Mouse (Mus musculus): ENCODE data around the gene I830077J02Rik. TPM values are rescaled to one million over a fixed set of nuclear protein-coding genes. Genes with fewer than 3 reads are reported as not detected.

The I830077J02Rik gene
- total and polyA plus RNA-seq, 3 experiments: 2.8 to 9.4 TPM; not detected in 1

DNA sequence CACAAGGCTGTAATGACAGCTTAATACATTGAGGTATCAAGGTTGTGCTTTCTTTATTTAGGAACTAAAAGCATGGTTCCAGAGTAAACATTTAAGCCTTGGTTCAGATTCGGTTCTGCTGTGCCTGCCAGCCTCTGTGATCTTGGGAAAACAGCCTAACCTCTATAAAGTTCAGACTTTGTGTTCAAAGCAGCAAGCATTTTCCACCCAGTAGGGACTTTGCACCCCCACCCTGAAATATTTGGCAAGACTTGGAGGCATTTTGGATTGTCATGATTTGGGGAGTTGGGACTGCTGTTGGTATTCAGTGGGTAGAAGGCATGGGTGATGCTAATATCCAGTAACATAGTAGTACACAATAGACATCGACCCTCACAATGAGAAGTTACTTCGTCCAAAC is 43.5 kb downstream of the I830077J02Rik start:
- peaks cover 0 to 2% of the 10 kb centered on the region in 2 experiments; a peak in 1 of 4 replicates for H3K36me3 ChIP-seq (ENCODE audit: control insufficient read depth in 1 of 2, insufficient read depth in 2 of 2, low read length in 2 of 2)
- H3K4me3 ChIP-seq (ENCODE audit: control insufficient read depth in 1 of 2, insufficient read depth in 1 of 2, low read depth in 2 of 2, low read length in 2 of 2): no peak overlapping the region
- H3K9me3 ChIP-seq (replicated peaks; ENCODE audit: insufficient read depth, low read length): no peaks in the 10 kb centered on the region
- no peak overlapping the region for H3K9ac ChIP-seq (ENCODE audit: control insufficient read depth, low read depth, low read length, poor library complexity, severe bottlenecking)
- no peak overlapping the region for H3K27ac ChIP-seq (ENCODE audit: control insufficient read depth, low read depth, low read length)
- H3K4me1 ChIP-seq (ENCODE audit: control insufficient read depth in 1 of 2, insufficient read depth in 2 of 2, low read length in 2 of 2): peaks cover 5 to 14% of the 10 kb centered on the region in 2 experiments
- no peaks in the 10 kb centered on the region for H3K27me3 ChIP-seq (ENCODE audit: control insufficient read depth in 1 of 2, insufficient read depth in 2 of 2, low read length in 2 of 2)
- DNase-seq (ENCODE audit: low read depth, low spot score): no peak
- no peaks in the 10 kb centered on the region for H3K79me2 ChIP-seq (ENCODE audit: control insufficient read depth, insufficient read depth, low read length, poor library complexity)
- no peak for TF ChIP-seq ZKSCAN1 (IDR thresholded peaks at IDR 0.05; ENCODE audit: low read depth, low read length)
- no peak for TF ChIP-seq MXI1 (IDR thresholded peaks at IDR 0.05; ENCODE audit: low read depth, low read length)
- TF ChIP-seq E2F4 (IDR thresholded peaks at IDR 0.05; ENCODE audit: borderline replicate concordance, low read depth, low read length): no peak
- TF ChIP-seq MYB (IDR thresholded peaks at IDR 0.05; ENCODE audit: low read depth, low read length): no peak
- no peak for TF ChIP-seq ZNF384 (IDR thresholded peaks at IDR 0.05; ENCODE audit: low read depth, low read length)
- TF ChIP-seq SIN3A (IDR thresholded peaks at IDR 0.05; ENCODE audit: low read length): no peak
- TF ChIP-seq SMC3 (IDR thresholded peaks at IDR 0.05; ENCODE audit: low read depth, low read length): no peak
- no peak for TF ChIP-seq CHD1 (IDR thresholded peaks at IDR 0.05; ENCODE audit: low read depth, low read length)
- no peak for TF ChIP-seq RCOR1 (IDR thresholded peaks at IDR 0.05; ENCODE audit: low read depth, low read length)
- no peak for TF ChIP-seq HCFC1 (IDR thresholded peaks at IDR 0.05; ENCODE audit: low read depth, low read length)
- TF ChIP-seq POLR2AphosphoS5 (IDR thresholded peaks at IDR 0.05; ENCODE audit: borderline replicate concordance, low read depth, low read length): no peak
- no peak for TF ChIP-seq RAD21 (IDR thresholded peaks at IDR 0.05; ENCODE audit: low read depth, low read length)
- TF ChIP-seq ETS1 (IDR thresholded peaks at IDR 0.05; ENCODE audit: low read depth, low read length): no peak
- TF ChIP-seq NELFE (IDR thresholded peaks at IDR 0.05; ENCODE audit: low read depth, low read length): no peak
- no peak for TF ChIP-seq ZMIZ1 (IDR thresholded peaks at IDR 0.05; ENCODE audit: low read depth, low read length)
- no peak for TF ChIP-seq ELF1 (IDR thresholded peaks at IDR 0.05; ENCODE audit: low read depth, low read length)
- TF ChIP-seq UBTF (IDR thresholded peaks at IDR 0.05; ENCODE audit: borderline replicate concordance, insufficient read depth, low read depth, low read length): no peak
- no peak for TF ChIP-seq TAL1 (IDR thresholded peaks at IDR 0.05; ENCODE audit: low read length)
- no peak for TF ChIP-seq MYC (IDR thresholded peaks at IDR 0.05; ENCODE audit: low read depth, low read length)
- no peak for TF ChIP-seq JUND (IDR thresholded peaks at IDR 0.05; ENCODE audit: low read depth, low read length)

DNA sequence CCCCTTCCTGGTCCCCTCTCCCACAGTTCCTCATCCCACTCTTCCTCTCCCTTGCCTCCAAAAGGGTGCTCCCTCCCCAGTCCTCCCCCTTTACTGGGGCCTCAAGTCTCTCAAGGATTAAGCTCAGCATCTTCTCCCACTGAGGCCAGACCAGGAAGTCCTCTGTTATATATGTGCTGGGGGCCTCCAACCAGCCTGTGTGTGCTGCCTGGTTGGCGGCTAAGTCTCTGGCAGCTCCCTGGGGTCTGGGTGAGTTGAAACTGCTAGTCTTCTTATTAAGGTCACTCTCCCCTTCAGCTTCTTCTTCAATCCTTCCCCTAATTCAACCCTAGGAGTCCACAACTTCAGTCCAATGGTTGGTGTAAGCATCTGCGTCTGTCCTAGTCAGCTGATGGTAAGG is 49.4 kb downstream of the I830077J02Rik start:
- peaks cover 0 to 2% of the 10 kb centered on the region in 2 experiments; a peak in 2 of 4 replicates for H3K36me3 ChIP-seq (ENCODE audit: control insufficient read depth in 1 of 2, insufficient read depth in 2 of 2, low read length in 2 of 2)
- H3K4me3 ChIP-seq (ENCODE audit: control insufficient read depth in 1 of 2, insufficient read depth in 1 of 2, low read depth in 2 of 2, low read length in 2 of 2): no peak overlapping the region
- H3K79me2 ChIP-seq (ENCODE audit: control insufficient read depth, insufficient read depth, low read length, poor library complexity): no peaks in the 10 kb centered on the region
- no peak overlapping the region for H3K27ac ChIP-seq (ENCODE audit: control insufficient read depth, low read depth, low read length)
- no peak overlapping the region for H3K9ac ChIP-seq (ENCODE audit: control insufficient read depth, low read depth, low read length, poor library complexity, severe bottlenecking)
- H3K27me3 ChIP-seq (ENCODE audit: control insufficient read depth in 1 of 2, insufficient read depth in 2 of 2, low read length in 2 of 2): no peaks in the 10 kb centered on the region; a peak in 1 of 4 replicates
- DNase-seq (ENCODE audit: low read depth, low spot score): no peak
- no peaks in the 10 kb centered on the region for H3K9me3 ChIP-seq (replicated peaks; ENCODE audit: insufficient read depth, low read length)
- TF ChIP-seq MYB (IDR thresholded peaks at IDR 0.05; ENCODE audit: low read depth, low read length): no peak
- no peak for TF ChIP-seq ZKSCAN1 (IDR thresholded peaks at IDR 0.05; ENCODE audit: low read depth, low read length)
- TF ChIP-seq EP300 (IDR thresholded peaks at IDR 0.05; ENCODE audit: low read depth in 1 of 2, low read length in 2 of 2): no peak
- no peak for TF ChIP-seq CHD1 (IDR thresholded peaks at IDR 0.05; ENCODE audit: low read depth, low read length)
- no peak for TF ChIP-seq MXI1 (IDR thresholded peaks at IDR 0.05; ENCODE audit: low read depth, low read length)
- no peak for TF ChIP-seq GATA1 (IDR thresholded peaks at IDR 0.05; ENCODE audit: low read depth, low read length)
- no peak for TF ChIP-seq POLR2AphosphoS5 (IDR thresholded peaks at IDR 0.05; ENCODE audit: borderline replicate concordance, low read depth, low read length)
- no peak for TF ChIP-seq ZC3H11A (IDR thresholded peaks at IDR 0.05; ENCODE audit: low read depth, low read length)
- no peak for TF ChIP-seq TCF12 (IDR thresholded peaks at IDR 0.05; ENCODE audit: low read depth, low read length)
- TF ChIP-seq CHD2 (IDR thresholded peaks at IDR 0.05; ENCODE audit: low read length): no peak
- TF ChIP-seq ZMIZ1 (IDR thresholded peaks at IDR 0.05; ENCODE audit: low read depth, low read length): no peak
- no peak for TF ChIP-seq ETS1 (IDR thresholded peaks at IDR 0.05; ENCODE audit: low read depth, low read length)
- no peak for TF ChIP-seq NRF1 (IDR thresholded peaks at IDR 0.05; ENCODE audit: insufficient read depth, low read depth, low read length, poor library complexity, severe bottlenecking)
- TF ChIP-seq MAX (IDR thresholded peaks at IDR 0.05; ENCODE audit: low read length): no peak
- TF ChIP-seq KAT2A (conservative IDR thresholded peaks at IDR 0.05; ENCODE audit: low read depth, low read length): no peak
- peaks cover 5 to 12% of the 10 kb centered on the region in 2 experiments for H3K4me1 ChIP-seq (ENCODE audit: control insufficient read depth in 1 of 2, insufficient read depth in 2 of 2, low read length in 2 of 2)

All from MEL (cell line).